Mouse (Mus musculus): Measurements from ENCODE around the gene Notch3.

GRCm38 (mm10) chr17:32110424-32110823 lies 56.2 kb downstream of the Notch3 start:
- TF ChIP-seq POLR2A (IDR thresholded peaks at IDR 0.05; ENCODE audit: low read depth, low read length) (no peak), CTCF (IDR thresholded peaks at IDR 0.05; ENCODE audit: extremely low read depth, insufficient read depth, insufficient read length, insufficient replicate concordance) (no peak)
